Mouse (Mus musculus) cerebral cortex, adult 2 months (tissue): Measurements from ENCODE around the gene Gm49358.

ENCODE experiments used
- whole genome bisulfite sequencing: fragments of 180-500 bp; shearing (Covaris S2); methylation state at CpG from one replicate; pipeline ENCODE4 v1.1.7; 2018; 5-methylcytosine and 5-hydroxymethylcytosine counted together

Gm49358 gene

DNA sequence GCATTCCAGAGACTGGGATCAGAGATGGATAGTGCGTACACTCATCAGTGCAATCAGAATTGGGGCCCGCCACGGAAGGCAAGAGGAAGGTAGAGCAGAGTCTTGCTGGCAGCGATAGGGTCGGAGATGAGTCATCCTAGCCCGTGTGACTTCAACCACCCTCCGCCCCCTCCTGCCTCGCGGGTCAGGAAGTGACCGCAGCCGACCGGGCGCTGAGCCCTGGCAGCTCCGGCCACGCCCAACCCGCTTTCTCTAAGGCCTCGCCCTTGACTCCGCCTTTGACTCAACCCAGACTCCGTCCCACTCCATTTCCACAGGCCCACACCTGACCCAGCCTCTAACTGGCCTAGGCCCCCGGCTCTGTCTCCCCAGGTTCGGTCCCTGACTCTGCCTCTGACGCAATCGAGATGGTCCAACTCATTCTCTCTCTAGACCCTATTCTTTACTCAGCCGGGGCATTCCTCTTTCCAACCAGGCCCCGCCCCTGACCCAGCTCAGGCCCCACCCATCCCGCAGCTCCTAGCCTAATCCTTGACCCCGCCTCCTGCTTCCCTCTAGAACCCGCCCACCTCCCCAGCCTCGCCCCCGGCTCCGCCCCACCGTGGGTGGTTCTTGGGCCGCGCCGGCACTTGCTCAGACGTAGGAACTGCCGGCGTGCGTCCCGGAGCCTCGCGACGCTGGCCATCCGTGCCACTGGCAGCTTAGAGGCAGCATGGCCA lies 14.8 kb downstream of the Gm49358 start, which contains the start of gene Nt5dc3:
TSS of gene Nt5dc3 (plus strand) at position 608 of the 719 bp plus-strand sequence.
- WGBS, result 2% methylated on average over 44 of the region's 44 CpGs

DNA sequence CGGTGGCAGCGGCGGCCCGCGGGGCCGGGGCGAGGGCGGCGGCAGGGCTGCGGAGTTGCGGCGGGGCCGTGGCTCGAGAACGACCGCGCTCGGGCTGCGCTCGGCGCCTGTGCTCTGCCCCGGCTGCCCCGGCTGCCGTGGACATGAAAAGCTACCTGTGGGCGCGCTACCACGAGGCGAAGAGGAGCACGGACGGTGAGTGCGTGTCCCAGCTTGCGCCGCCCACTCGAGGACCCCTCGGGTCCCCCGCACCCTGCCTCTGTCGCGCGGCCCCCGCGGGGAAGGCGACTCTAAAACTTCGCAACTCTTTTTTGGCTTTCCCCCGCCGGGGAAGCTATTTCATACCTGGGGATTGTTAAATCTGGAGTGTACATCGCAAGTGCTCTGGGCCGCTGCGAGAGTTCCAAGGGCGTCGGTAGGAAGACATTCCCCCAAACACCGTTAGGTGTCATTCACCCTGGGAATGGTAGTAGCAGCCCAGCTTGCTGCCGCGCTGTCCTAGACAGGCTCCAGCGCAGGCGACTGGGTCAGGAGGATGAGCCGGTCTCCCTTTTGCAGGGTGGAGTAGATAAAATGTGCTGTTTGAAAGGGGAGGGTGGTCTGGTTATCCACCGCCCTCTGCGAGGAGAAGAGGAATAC lies 15.5 kb downstream of the Gm49358 start:
- WGBS, result under 1% methylated on average over 58 of the region's 58 CpGs

DNA sequence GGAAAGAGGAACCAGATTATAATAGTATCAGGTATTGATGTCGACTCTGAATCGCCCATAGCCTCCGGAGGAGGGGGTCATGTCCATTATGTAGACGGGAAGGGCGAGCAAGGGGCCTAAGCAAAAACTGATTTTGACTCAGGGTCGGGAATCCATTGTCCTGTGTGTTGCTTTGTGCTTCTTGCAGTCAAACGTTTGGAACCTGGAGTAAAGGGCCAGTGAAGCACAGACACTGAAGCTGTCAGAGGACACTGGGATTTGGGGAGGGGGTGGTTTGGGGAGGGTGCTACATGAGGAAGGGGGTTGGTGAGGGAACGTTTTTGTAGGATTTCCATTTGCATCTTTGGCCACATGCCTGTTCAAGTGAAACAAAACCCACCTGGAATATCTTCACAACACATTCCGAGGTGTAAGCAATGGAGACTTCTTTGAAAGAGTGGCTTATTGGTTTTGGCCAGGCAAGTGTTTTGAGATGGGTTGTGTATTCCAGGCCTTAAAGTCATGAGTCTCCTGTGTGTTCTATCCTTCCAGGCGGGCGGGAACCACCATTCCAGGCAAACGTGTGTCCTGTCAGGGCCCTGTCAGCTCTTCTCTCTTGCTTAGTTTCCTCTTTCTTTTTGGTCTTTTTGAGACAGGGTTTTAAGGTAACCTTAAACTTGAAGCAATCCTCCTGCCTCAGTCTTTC lies 16.2 kb downstream of the Gm49358 start:
- WGBS, result 22% methylated on average over 12 of the region's 12 CpGs

DNA sequence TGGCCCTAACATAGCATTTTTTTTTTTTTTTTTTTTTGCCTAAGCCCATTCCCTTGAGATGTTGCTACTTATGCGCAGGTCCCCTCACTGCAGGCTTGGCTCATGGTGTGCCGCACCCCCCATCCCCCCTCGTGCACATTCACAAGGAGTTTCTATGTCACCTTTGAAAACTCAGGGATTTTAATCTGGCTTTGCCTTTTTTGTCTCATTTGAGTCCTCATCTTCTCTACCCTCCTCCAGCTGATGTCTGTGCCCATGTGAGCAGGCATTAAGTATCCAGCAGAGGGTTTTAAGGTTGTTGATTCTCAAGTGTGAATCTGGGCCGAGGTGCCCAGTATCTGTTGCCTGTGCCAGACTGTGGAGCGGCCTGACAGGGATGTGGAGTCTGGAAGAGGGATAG lies 17.9 kb downstream of the Gm49358 start:
- whole genome bisulfite sequencing, result 59% methylated on average over 5 of the region's 5 CpGs

DNA sequence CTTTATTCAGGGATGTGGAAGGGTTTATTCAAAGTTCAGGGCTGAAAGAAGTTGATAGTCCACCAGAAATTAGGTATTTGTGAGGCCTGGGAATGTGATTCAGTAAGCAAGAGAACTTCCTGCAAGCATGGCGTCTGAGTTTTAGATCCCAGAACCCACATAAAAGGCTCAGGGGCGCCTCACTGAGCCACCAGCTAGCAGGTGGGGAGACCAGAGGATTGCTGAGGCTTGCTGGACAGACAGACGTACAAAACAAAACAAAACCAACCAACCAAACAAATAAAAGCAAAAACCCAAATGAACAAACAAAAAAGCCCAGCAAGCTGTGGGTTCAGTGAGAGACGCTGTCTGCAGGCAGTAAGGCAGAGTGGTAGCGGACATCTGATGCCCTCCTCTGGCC lies 18.9 kb downstream of the Gm49358 start:
- WGBS, result 74% methylated on average over 5 of the region's 5 CpGs

DNA sequence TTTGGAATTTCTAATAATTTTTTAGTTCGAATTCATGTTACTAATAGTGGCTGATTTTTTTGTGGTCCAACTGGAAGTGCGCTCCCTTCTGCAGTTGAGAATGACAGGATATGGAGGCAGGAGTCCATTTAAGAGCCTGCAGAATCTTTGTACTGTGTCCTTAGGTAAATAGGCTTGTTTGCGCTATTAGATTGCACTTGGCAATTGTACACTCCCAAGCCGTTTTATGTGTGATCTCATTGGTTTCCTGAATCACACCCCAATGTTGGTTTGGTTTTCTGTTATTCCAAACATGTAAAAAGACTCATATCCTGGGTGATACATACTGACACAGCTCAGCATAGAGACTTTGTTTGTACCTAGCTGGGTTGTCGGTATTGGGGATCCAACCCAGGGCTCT lies 19.8 kb downstream of the Gm49358 start:
- WGBS, result 71% methylated on average over 5 of the region's 5 CpGs

DNA sequence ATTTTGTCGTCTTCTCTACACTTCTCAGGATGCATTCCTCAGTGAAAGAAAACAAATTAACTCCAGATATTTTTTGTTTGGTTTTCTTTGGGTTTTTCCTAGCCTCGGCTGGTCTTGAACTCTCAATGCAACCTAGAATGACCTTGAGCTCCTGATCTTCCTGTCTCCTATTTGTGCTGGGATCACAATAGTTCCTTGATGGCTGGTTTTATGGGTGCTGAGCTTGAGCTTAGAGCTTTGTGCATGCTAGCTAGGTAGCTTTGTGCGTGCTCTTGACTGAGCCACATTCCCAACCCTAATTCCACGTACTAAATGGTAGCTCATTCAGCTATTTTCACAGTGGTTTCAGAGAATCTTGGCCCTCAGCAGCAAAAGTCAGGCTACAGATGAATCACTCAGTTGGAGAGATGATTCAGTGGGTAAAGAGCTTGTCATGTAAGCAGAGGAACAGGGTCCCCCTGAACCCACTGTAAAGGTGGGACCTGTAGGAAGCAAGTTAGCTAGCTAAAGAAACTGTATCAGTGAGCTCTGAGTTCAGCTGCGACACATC lies 20.4 kb downstream of the Gm49358 start:
- WGBS, result 84% methylated on average over 5 of the region's 5 CpGs

DNA sequence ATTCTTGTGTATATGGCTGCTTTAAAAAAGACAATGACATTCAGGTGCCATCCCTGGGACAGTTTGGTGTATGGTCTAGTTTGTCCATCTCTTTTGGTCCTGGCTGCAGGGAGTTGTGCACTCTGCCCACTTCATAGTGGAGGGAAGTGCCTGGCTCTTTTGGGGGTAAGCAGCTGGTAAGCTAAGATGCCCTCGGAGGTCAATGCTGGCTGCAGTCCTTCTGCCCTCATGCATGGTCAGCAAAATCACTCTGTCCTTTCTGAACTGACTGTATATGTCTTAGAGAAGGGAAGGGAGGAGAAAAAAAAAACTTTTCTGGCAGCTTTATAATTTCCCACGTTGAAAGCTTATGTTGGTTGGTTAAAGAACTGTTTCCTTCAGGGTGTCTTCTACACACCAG lies 21.6 kb downstream of the Gm49358 start:
- WGBS, result 70% methylated on average over 2 of the region's 2 CpGs

DNA sequence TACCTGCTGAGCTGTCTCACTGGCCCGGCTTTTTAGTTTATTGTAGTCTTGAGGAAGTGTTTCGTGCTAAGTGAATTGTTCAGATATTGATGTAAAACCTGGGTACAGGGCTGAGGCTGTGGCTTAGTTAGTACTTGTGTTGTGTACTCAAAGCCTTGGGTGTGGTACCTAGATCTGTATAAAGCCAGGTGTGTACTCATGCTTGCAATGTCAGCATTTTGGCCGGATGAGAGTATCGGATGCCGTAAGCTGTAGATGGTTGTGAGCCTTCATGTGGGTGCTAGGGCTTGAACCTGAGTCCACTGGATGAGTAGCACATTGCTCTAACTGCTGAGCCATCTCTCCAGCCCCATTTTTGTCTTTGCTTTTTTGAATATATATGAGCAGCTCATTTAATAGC lies 22.3 kb downstream of the Gm49358 start:
- 89% methylated on average over 5 of the region's 5 CpGs for WGBS

DNA sequence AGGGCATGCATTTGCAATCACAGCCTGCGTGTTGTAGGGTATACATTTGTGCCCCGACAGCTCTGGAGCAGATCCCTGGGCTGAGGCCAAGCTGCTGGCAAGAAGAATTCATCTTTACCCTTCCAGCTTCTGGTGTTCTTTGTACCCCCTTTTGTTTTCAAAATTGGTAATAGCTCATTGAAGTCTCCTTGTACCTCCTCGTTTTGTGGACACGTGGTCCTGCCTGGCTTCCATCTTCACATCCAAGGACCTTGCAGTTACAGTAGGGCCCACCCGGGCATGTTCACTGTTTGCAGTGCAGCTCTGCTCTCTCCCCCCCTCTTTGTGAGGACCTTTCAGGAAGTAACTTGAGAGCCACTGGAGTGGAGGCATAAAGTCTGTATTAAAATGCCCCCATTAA lies 24.4 kb downstream of the Gm49358 start:
- WGBS, result 35% methylated on average over 5 of the region's 5 CpGs

DNA sequence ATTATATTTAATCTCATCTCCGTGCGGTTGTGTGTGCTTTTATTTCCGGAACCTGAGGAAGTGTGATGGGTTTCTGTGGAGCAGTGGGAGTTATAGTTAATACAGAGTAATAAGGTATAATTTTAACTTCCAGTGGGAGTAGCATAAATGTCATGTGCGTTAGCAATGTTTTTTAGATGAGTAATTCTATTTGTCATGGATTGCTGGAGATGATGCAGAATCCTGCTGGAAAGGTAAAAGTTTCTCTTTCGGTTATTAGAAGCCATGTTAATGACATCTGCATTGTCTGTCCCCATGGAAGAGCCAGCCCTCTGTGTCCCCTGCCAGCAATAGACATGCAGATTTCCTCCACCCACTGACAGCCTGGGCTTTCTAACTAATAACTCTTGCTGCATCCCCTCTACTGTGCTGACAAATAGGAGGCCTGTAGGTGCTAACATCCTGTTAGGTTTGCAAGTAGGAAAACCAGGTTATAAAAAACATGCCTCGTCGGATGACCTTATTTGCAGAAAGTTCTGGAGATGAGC lies 25.4 kb downstream of the Gm49358 start:
- WGBS, result 53% methylated on average over 7 of the region's 7 CpGs

DNA sequence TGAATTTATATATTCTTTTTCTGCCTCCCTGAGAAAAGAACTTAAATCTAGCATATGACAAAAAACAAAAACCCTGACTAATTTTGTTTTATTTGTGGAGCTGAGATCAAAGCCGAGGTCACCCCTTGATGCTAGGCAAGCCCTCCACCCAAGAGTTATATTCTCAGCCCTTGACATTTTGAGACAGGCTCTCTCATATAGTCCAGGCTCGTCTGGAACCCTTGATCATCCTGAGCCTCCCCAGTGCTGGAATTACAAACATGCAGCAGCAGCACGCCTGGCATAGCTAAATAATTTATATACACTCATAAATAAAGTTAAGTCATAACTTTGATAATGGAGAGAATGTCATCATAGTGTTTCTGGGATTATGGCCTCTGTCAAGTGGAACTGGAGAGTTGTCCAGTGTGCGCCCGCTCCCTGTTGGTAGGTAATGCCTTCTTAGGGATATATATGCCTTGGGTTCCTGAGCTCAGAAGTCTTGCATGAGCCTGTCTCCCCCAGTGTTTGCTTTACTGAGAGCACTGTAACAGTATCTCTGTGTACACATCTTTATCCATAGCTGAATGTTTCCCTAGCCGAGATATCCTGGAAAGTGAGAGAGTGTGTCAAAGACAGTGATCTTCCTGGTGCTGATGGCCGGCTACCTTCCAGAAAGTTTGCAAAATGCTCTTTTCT lies 27.9 kb downstream of the Gm49358 start:
- WGBS, result 86% methylated on average over 7 of the region's 7 CpGs

DNA sequence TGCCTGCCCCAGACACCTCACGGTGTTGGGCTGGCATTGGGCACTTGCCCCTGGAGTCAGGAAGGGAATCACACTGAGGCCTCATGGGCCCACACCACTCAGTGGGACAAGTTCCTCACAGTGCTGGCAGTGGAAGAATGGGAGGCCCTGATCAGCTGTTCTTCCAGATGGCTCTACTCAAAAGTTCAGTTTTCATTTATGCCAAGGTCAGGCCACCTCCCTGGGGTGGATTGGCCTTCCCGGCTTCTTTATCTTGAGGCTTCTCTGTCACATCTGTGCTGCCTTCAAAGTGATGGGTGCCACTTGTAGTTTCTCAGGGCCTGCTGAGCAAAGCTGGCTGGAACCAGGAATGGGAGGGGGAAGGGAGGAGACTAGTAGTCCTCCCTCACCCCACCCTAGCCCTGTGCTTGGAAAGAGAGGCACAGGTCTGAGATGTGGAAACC lies 29.8 kb downstream of the Gm49358 start:
- 65% methylated on average over 2 of the region's 2 CpGs for WGBS

DNA sequence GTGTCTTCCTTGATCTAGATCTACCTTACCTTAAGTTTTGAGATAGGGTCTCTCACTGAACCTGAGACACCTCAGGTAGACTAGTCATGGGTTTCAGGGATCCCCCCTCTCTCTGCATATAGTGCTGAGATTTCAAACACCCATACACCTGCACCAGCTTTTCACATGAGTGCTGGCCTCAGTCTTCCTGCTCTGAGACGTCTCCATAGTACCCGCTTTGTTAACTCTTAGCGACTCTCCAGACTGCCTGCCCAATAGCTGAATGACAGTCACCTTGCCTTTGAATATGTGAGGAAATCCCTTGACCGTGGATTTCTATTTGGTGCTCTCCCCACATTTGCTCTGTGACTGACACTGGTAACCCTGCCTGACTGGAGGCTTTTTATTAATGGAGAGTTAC lies 30.4 kb downstream of the Gm49358 start:
- WGBS, result 63% methylated on average over 4 of the region's 4 CpGs

DNA sequence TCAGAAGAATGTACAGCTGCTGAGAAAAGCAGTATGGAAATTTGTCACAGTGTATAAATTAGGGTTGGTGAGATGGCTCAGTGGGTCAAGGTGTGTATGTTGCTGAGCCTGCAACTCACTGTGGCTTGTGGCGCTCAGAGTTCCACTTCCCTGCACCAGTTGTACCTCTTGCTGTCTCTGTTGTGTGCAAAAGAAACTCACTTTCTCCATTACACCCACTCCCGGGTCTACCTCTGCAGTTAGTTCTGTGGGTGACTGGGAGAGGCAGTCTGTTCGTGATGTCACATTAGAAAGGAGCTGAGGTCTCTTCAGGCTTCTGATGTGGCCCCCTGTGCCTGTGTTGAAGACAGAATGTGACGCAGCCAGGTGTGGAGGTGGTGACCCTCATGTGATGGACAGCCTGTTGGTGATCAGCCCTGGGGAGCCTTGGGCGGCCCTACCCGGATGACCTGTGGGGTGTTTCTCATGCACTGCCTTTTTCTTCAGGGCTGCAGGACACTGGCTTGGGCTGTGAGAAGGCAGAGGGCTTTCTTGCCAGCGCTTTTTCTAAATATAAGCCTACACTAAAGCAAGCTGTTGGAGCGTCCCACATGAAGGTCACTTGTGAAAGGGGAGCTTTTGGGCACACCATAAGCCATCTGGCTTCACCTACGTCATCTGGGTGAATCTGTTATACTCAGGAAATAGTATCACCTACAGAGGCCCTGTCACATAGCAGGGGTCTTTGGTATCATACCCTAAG lies 31.2 kb downstream of the Gm49358 start:
- WGBS, result 60% methylated on average over 9 of the region's 9 CpGs

DNA sequence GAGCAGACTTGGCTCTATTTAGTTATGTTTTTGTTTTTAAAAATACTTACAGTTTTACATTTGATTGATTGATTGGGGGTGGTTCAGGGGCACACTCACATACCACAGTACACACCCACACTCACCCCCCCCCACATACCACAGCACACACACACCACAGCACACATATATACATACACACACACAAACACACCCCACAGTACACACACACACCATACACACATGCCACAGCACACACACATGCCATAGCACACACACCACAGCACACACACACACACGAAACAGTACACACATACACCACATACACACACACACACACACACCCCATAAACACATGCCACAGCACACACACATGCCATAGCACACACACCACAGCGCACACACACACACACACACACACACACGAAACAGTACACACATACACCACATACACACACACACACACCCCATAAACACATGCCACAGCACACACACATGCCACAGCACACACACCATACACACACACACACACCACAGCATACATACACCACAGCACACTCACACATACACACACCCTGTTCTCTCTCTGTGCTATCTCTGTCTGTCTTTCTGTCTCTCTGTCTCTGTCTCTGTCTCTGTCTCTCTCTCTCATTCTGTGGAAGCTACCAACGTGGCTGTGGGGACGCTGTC lies 32.4 kb downstream of the Gm49358 start:
- 92% methylated on average over 5 of the region's 5 CpGs for WGBS

DNA sequence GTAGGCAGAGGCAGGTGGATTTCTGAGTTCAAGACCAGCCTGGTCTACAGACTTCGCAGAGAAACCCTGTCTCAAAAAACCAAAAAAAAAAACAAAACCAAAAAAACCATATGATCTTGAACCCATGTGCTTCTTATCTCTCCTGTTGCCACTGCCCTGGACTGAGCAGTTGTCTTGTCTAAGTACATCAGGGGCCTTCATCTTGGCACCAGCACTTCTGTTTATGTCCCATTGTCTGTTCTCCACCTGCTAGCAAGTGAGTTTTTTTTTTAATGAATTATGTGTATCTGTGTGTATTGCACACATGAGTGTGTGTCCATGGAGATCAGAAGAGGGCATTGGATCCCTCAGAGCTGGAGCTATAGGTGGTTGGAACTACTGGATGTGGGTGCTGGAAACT lies 43.6 kb downstream of the Gm49358 start:
- 96% methylated on average over 1 of the region's 1 CpGs for WGBS

DNA sequence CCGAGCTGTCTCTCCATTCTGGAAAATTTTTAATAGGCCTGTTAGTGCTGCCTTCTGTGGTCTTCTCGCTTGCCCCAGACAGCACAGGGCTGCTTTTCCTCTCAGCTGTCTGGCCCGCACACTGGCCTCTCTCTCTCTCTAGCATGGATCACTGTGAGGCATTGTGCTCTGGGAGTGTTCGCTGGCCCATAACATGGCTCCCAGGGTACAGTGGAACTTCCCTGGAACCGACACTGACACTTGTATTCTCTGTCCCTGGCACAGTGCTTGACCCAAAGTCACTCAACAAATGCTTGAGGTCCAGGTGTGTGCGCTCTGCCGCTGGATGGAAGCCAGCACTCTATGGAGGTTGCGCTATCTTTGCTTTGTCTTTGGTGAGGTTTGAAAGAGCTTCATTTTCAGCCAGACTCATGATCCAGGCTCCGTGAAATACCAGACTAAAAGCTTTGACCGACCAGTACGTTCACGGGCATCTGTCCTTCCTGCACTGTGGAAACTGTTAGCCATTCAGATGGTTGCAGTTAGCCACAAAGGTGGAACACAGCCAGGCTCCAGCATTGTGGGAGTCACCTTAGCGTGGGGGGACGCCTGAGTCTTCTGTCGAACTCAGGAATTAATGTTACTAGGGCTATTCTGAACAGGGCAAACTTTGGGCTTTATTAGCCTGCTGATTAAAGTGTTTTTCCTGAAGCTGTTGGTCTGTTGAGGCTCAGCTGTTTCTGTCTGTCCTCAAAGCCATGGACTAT lies 44.4 kb downstream of the Gm49358 start:
- 62% methylated on average over 15 of the region's 15 CpGs for WGBS

DNA sequence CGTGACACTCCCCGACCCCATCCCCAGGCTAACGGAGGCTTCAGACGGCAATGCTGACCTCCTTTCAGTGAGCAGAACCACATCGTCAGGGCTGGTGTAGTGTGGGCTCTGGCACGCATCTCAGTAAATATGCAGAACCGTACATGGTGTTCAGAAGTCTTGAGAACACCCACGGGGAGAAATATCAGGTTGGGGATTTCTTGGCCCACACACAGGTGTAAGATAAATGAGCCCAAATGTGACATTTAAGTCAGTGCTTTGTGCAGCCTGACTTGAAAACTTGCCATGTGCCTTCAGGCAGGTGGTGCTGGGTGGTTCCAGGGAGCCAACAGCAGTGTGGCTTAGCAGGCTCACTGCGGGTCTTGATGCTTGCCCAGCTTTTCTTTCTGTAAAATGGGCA lies 46.2 kb downstream of the Gm49358 start:
- 53% methylated on average over 9 of the region's 9 CpGs for WGBS

DNA sequence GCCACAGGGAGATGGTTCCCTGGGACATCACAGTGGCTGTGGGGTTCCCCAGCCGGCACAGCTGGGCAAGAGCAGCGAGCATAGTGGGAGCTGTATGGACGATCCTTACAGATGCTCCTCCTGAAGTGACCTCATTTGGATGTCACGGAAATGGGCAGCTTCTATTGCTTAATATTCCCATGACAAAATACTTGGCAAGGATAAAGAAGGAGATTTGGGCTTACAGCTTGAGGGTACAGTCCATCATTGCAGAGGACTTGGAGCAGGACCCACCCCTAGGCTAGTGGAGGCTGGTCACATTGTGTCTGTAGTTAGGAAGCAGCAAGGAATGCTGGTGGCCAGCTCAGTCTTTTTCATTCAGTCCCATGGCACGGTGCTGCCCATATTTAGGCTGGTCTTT lies 46.8 kb downstream of the Gm49358 start:
- 88% methylated on average over 5 of the region's 5 CpGs for WGBS
